Mouse (Mus musculus) intestine, postnatal 0 days (tissue): ENCODE measurements at regions not wholly inside any gene's neighbourhood (a gene's known extent, or its start where the extent isn't known, plus 50 kb on each side); places are given as distances from the start of the nearest gene placed in this dataset.

Experiments
- ATAC-seq: fragments of 200-750 bp; cut with Nextera tagmentation; 2 replicates; pipeline ENCODE4 v1.8.0; 2017; ENCODE audit warnings: mild to moderate bottlenecking, moderate TSS enrichment, moderate library complexity
- H3K27ac ChIP-seq: fragments of 300-500 bp; sonication (generic); 2 replicates; pipeline ENCODE4 v1.5.1; 2014; ENCODE audit warnings: mild to moderate bottlenecking, low read depth, low read length, moderate library complexity
- H3K27me3 ChIP-seq: fragments of 300-500 bp; sonication (generic); replicated peaks from 2 replicates; pipeline ENCODE4 v1.6.1; 2014; ENCODE audit warnings: low read length, mixed read lengths; ENCODE audit not compliant: control insufficient read depth, insufficient read depth
- H3K36me3 ChIP-seq: fragments of 300-500 bp; sonication (generic); 2 replicates; pipeline ENCODE4 v1.6.1; 2014; ENCODE audit warnings: mild to moderate bottlenecking, moderate library complexity; ENCODE audit not compliant: control insufficient read depth, insufficient read depth
- H3K4me1 ChIP-seq: fragments of 300-500 bp; sonication (generic); replicated peaks from 2 replicates; pipeline ENCODE4 v1.6.1; 2014; ENCODE audit warnings: antibody characterized with exemption, low read length, mixed read lengths; ENCODE audit not compliant: control insufficient read depth, insufficient read depth
- H3K4me2 ChIP-seq: fragments of 300-500 bp; sonication (generic); replicated peaks from 2 replicates; pipeline ENCODE4 v1.6.1; 2014; ENCODE audit warnings: low read depth, mild to moderate bottlenecking, moderate library complexity
- H3K4me3 ChIP-seq: fragments of 300-500 bp; sonication (generic); 2 replicates; pipeline ENCODE4 v1.5.1; 2014; ENCODE audit warnings: low read depth, low read length
- H3K9ac ChIP-seq: fragments of 300-500 bp; sonication (generic); 2 replicates; pipeline ENCODE4 v1.6.1; 2014; ENCODE audit warnings: mild to moderate bottlenecking, low read depth, low read length
- H3K9me3 ChIP-seq: fragments of 300-500 bp; sonication (generic); 2 replicates; pipeline ENCODE4 v1.6.1; 2016; ENCODE audit warnings: mixed run types; ENCODE audit not compliant: control insufficient read depth
- CTCF ChIP-seq: sonication (generic); IDR thresholded peaks from 2 replicates; pipeline ENCODE4 v1.5.1; 2016; ENCODE audit warnings: low read depth, mild to moderate bottlenecking, control low read depth, antibody characterized with exemption, moderate library complexity
- WGBS: fragments of 180-500 bp; shearing (Covaris S2); extraction: QIAGEN DNeasy Blood & Tissue Kit; methylation state at CpG from one replicate; pipeline ENCODE4 v1.1.7; 2014; 5-methylcytosine and 5-hydroxymethylcytosine counted together

GRCm38 (mm10) chr1:12288521-12288920, 874.6 kb downstream of the A830018L16Rik start:
- no peak for TF ChIP-seq CTCF
- Histone ChIP-seq H3K4me3 (no peak overlapping the region), H3K27ac (no peak overlapping the region), H3K4me1 (peaks cover 3% of the 10 kb centered on the region; the same call in 1 of the 2 replicates), H3K9me3 (no peaks in the 10 kb centered on the region), H3K27me3 (no peaks in the 10 kb centered on the region), H3K36me3 (no peaks in the 10 kb centered on the region), H3K9ac (no peak overlapping the region), H3K4me2 (no peak overlapping the region)
- peak; percentile 86 for ATAC-seq
- WGBS, result 46% methylated on average over 3 of the region's 3 CpGs

GRCm38 (mm10) chr1:12291787-12292186, 877.9 kb downstream of the A830018L16Rik start:
- Histone ChIP-seq H3K27ac (no peak overlapping the region), H3K4me3 (no peak overlapping the region)
- 72% methylated on average over 1 of the region's 1 CpGs for WGBS

GRCm38 (mm10) chr1:12318029-12318428, 904.1 kb downstream of the A830018L16Rik start:
- Histone ChIP-seq H3K9me3 (no peaks in the 10 kb centered on the region), H3K9ac (no peak overlapping the region), H3K36me3 (no peaks in the 10 kb centered on the region), H3K4me3 (no peak overlapping the region), H3K4me1 (no peaks in the 10 kb centered on the region), H3K27me3 (no peaks in the 10 kb centered on the region), H3K27ac (no peak overlapping the region), H3K4me2 (no peak overlapping the region)
- no peak for TF ChIP-seq CTCF
- 76% methylated on average over 2 of the region's 2 CpGs for WGBS
- no peak for ATAC-seq

More at GRCm38 (mm10) chr1:12291787-12292186, 877.9 kb downstream of the A830018L16Rik start:
- Histone ChIP-seq H3K9ac (no peak overlapping the region), H3K27me3 (no peaks in the 10 kb centered on the region), H3K4me2 (no peak overlapping the region), H3K36me3 (no peaks in the 10 kb centered on the region), H3K9me3 (no peaks in the 10 kb centered on the region), H3K4me1 (peaks cover 3% of the 10 kb centered on the region; the same call in 1 of the 2 replicates)
- ATAC-seq, result no peak
- no peak for TF ChIP-seq CTCF

- Histone ChIP-seq H3K9me3 (no peaks in the 10 kb centered on the region), H3K36me3 (no peaks in the 10 kb centered on the region), H3K9ac (no peak overlapping the region), H3K27ac (no peak overlapping the region), H3K27me3 (no peaks in the 10 kb centered on the region), H3K4me3 (no peak overlapping the region), H3K4me2 (no peak overlapping the region), H3K4me1 (no peaks in the 10 kb centered on the region)
- no peak for TF ChIP-seq CTCF
- no peak for ATAC-seq
- WGBS, result 85% methylated on average over 4 of the region's 4 CpGs
Measured at GRCm38 (mm10) chr1:12334186-12334585, 920.3 kb downstream of the A830018L16Rik start.

GRCm38 (mm10) chr1:12344726-12345438, 931.0 kb downstream of the A830018L16Rik start:
- WGBS, result 63% methylated on average over 10 of the region's 10 CpGs
- H3K4me2 ChIP-seq, result no peak overlapping the region
- no peaks in the 10 kb centered on the region for H3K9me3 ChIP-seq
- no peak overlapping the region for H3K27ac ChIP-seq
- no peak overlapping the region for H3K4me3 ChIP-seq
- H3K4me1 ChIP-seq, result no peaks in the 10 kb centered on the region
- no peak for ATAC-seq
- TF ChIP-seq CTCF, result no peak
- H3K27me3 ChIP-seq, result no peaks in the 10 kb centered on the region
- H3K9ac ChIP-seq, result no peak overlapping the region
- H3K36me3 ChIP-seq, result no peaks in the 10 kb centered on the region

GRCm38 (mm10) chr1:12345439-12345819, 931.5 kb downstream of the A830018L16Rik start:
- no peak overlapping the region for H3K4me3 ChIP-seq
- no peak for TF ChIP-seq CTCF
- H3K9ac ChIP-seq, result no peak overlapping the region
- no peaks in the 10 kb centered on the region for H3K9me3 ChIP-seq
- H3K4me1 ChIP-seq, result no peaks in the 10 kb centered on the region
- no peak overlapping the region for H3K4me2 ChIP-seq
- H3K27me3 ChIP-seq, result no peaks in the 10 kb centered on the region
- no peaks in the 10 kb centered on the region for H3K36me3 ChIP-seq
- H3K27ac ChIP-seq, result no peak overlapping the region
- WGBS, result 64% methylated on average over 3 of the region's 3 CpGs
- no peak for ATAC-seq
